Mouse (Mus musculus) hindbrain, embryonic 10.5 days (tissue): ENCODE measurements around the gene Chrng. TPM values are rescaled to one million over a fixed set of nuclear protein-coding genes. Genes with fewer than 3 reads are reported as not detected.
A peak's percentile ranks its signal among the peaks of the same experiment; 100 is the strongest.

Source experiments
- DNase-seq: peaks from one replicate; pipeline ENCODE4 v3.0.0-alpha.2; 2017; ENCODE audit warnings: low spot score
- H3K27ac ChIP-seq: fragments of 300-500 bp; sonication (generic); 2 replicates; pipeline ENCODE4 v1.5.1; 2016; ENCODE audit warnings: mild to moderate bottlenecking, moderate library complexity
- H3K27me3 ChIP-seq: fragments of 300-500 bp; sonication (generic); 2 replicates; pipeline ENCODE4 v1.6.1; 2016; ENCODE audit warnings: mild to moderate bottlenecking; ENCODE audit not compliant: poor library complexity, insufficient read depth, severe bottlenecking
- H3K36me3 ChIP-seq: fragments of 300-500 bp; sonication (generic); 2 replicates; pipeline ENCODE4 v1.6.1; 2016; ENCODE audit warnings: mild to moderate bottlenecking, moderate library complexity
- H3K4me1 ChIP-seq: fragments of 300-500 bp; sonication (generic); replicated peaks from 2 replicates; pipeline ENCODE4 v1.6.1; 2016; ENCODE audit warnings: mild to moderate bottlenecking
- H3K4me3 ChIP-seq: fragments of 300-500 bp; sonication (generic); 2 replicates; pipeline ENCODE4 v1.5.1; 2016; ENCODE audit warnings: mild to moderate bottlenecking, moderate library complexity
- H3K9me3 ChIP-seq: fragments of 300-500 bp; sonication (generic); 2 replicates; pipeline ENCODE4 v1.6.1; 2016; ENCODE audit warnings: mild to moderate bottlenecking, moderate library complexity
- WGBS: fragments of 180-500 bp; shearing (Covaris S2); methylation state at CpG from one replicate; pipeline ENCODE4 v1.1.7; 2016; 5-methylcytosine and 5-hydroxymethylcytosine counted together
- polyA plus RNA-seq: library from polyadenylated mRNA; unstranded; fragments of >200 nt; fragmentation: Nextera tagmentation; extraction: Ambion mirVana; gene quantifications from 2 replicates; pipeline ENCODE4 v1.2.1, GENCODE M21; 2016

The Chrng gene
- polyA plus RNA-seq, 1 experiment from 2014 or later: 0.37 TPM

DNA sequence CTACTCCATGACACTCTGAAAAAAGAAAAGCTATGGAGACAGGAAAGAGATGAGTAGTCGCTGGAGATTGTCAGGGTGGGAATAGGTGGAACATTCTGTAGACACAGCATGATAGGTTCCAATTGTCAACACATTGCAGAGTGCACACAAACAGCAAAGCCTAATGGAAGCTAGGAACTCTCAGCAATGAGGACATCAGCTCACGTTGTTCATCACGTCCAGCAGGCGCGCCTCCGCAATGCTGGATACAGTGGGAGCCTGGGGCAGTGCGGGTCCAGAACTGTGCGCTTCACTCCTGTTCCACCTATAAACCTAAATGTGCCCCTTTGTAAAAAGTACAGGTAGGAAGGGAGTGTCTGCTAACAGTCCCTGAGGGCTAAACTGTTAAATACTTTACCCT lies 38.6 kb downstream of the Chrng start:
- no peak overlapping the region for H3K27ac ChIP-seq
- H3K4me3 ChIP-seq: no peak overlapping the region
- H3K36me3 ChIP-seq: peaks cover 22% of the 10 kb centered on the region
- no peaks in the 10 kb centered on the region for H3K27me3 ChIP-seq
- no peaks in the 10 kb centered on the region for H3K9me3 ChIP-seq
- 93% methylated on average over 8 of the region's 8 CpGs for WGBS
- H3K4me1 ChIP-seq: 0 out of 2 replicates have a peak, but pooled peaks cover 9% of the 10 kb centered on the region
- no peak for DNase-seq

DNA sequence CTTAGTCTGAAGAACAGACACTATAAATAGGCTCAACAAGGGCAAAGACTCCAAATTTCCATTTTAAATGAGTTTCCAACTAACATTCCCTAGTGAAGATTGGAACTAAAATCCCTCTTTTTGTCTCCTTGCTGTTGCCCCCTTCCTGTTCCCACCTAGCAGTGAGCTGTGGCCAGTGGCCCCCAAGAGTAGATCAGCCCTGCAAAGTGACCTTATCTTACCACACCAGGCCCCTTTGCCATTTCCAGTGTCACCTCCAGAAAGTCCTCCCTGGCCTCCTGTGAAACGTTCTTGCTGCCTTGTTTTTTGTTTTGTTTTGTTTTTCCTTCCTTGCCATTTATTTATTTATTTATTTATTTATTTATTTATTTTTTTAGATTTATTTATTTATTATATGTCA lies 41.0 kb downstream of the Chrng start:
- H3K9me3 ChIP-seq: no peaks in the 10 kb centered on the region
- no peak for DNase-seq
- 0 out of 2 replicates have a peak, but pooled peaks cover 9% of the 10 kb centered on the region for H3K4me1 ChIP-seq
- no peak overlapping the region for H3K27ac ChIP-seq
- no peaks in the 10 kb centered on the region for H3K27me3 ChIP-seq
- WGBS: 46% methylated on average over 1 of the region's 1 CpGs
- H3K36me3 ChIP-seq: no peaks in the 10 kb centered on the region; the same call in 1 of the 2 replicates
- no peak overlapping the region for H3K4me3 ChIP-seq

DNA sequence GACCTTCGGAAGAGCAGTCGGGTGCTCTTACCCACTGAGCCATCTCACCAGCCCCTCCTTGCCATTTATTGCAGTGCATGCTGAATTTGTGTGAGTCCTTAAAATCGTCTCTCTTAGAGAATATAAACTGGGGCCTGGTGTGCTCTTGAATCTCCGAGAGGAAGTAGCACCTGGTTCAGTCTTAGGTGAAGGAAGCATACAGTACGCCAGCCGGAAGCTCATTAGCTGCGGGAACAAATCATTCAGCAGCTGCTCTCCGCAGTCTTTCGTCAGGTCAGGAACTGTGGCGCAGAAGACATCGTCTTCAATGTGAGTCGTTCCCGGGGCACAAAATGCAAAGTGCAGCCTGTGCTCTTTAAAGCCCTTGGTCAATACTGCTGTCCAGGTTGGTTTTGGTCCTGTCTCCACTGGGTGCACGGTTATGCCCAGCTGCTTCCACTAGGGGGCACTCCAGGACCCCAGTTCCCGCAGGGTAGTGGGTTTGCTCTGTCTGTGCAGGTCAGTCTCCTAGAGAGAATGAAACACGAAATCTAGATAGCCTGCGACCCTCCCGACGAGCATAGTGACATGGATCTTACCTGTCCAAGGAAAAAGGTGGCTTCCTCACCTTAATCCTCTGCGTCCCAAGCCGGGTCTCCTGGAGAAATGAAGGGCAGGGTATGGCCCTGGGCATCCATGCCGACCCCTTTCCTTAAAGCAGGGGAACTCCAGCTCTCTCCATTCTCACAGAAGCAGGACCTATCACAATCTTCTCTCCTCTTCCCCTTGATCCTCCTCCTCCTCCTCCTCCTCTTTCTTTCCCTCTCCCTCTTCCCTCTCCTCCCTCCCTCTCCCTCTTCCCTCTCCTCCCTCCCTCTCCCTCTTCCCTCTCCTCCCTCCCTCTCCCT lies 41.7 kb downstream of the Chrng start:
- H3K9me3 ChIP-seq: no peaks in the 10 kb centered on the region
- 30% methylated on average over 22 of the region's 22 CpGs for WGBS
- no peak overlapping the region; the same call in 1 of the 2 replicates for H3K4me3 ChIP-seq
- H3K27me3 ChIP-seq: no peaks in the 10 kb centered on the region
- no peaks in the 10 kb centered on the region; the same call in 1 of the 2 replicates for H3K36me3 ChIP-seq
- peak; percentile 86 for DNase-seq
- 0 out of 2 replicates have a peak, but pooled peaks cover 9% of the 10 kb centered on the region for H3K4me1 ChIP-seq
- no peak overlapping the region for H3K27ac ChIP-seq

DNA sequence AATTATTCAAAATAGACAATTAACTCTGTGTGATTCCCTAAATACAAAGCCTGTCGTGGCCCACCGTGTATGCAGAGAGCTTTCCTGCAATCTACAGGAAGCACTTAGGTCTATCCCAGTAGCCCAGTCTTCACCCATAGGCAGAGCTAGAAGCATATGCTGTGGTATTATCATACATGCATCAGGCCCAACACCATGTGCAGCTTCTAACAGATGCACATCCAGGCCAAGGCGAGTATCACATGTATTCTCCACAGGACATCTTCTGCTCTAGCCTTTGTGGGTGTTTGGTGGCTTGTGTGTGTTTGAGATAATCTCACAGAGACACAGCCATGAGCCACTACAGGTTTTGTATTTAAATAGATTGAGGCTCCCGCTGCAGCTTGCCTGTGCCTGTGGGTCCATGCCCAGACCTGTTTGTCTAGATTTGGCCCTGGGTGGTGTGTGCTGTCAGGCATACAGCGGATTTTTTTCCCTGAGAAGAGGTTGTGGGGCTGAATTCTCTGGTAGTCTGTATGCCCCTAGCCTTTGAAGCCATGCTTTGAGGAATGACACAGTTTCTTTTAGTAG lies 47.7 kb downstream of the Chrng start:
- peaks cover 7% of the 10 kb centered on the region; the same call in 1 of the 2 replicates for H3K4me1 ChIP-seq
- WGBS: 62% methylated on average over 5 of the region's 5 CpGs
- peaks cover 2% of the 10 kb centered on the region for H3K27me3 ChIP-seq
- no peaks in the 10 kb centered on the region for H3K36me3 ChIP-seq
- H3K4me3 ChIP-seq: no peak overlapping the region
- H3K27ac ChIP-seq: no peak overlapping the region
- H3K9me3 ChIP-seq: no peaks in the 10 kb centered on the region
- DNase-seq: no peak

DNA sequence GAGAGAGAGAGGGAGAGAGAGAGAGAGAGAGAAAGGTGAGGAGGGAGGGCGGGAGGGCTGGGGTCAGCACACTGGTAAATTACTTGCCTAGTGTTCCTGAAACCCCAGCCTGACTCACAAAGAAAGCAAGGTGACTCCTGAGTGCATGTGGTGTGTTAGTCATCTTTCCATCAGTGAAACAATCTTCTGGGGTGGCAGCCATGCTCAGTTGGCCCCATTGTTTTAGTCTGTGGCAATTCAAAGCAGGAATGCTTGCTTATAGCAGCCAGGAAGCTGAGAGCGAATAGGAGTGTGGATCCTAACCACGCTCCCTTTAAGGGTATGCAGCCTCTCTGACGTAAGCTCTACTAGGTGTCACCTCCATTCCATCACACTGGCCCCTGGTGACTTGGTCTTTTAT lies 50.7 kb downstream of the Chrng start:
- 66% methylated on average over 4 of the region's 4 CpGs for whole genome bisulfite sequencing
- no peak overlapping the region for H3K27ac ChIP-seq
- H3K9me3 ChIP-seq: no peaks in the 10 kb centered on the region
- no peak for DNase-seq
- no peak overlapping the region for H3K4me3 ChIP-seq
- H3K27me3 ChIP-seq: peaks cover 30% of the 10 kb centered on the region
- H3K36me3 ChIP-seq: no peaks in the 10 kb centered on the region
- H3K4me1 ChIP-seq: peaks cover 17% of the 10 kb centered on the region

DNA sequence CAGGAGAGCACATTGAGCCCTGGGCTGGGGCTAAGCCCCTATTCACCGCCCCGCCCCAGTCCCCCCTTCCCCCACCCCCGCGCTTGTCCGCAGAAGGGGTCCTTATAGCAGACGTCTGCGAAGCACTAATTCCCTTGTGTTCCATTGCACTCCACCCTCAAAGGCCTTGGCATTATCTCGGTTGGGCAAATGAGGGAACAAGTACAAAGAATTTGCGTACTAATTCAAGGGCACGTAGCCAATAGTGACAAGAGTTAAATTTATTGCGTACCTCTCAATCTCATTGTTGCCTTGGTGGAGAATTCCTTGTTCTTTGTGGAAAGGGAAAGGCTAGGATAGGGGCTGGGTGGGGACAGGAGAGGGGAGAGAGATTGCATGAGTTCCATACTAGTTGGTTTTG lies 53.2 kb downstream of the Chrng start:
- WGBS: 20% methylated on average over 11 of the region's 11 CpGs
- Histone ChIP-seq H3K27me3 (peaks cover 54% of the 10 kb centered on the region), H3K27ac (no peak overlapping the region), H3K9me3 (no peaks in the 10 kb centered on the region), H3K4me1 (peaks cover 10% of the 10 kb centered on the region), H3K36me3 (no peaks in the 10 kb centered on the region), H3K4me3 (no peak overlapping the region)
- DNase-seq: no peak

DNA sequence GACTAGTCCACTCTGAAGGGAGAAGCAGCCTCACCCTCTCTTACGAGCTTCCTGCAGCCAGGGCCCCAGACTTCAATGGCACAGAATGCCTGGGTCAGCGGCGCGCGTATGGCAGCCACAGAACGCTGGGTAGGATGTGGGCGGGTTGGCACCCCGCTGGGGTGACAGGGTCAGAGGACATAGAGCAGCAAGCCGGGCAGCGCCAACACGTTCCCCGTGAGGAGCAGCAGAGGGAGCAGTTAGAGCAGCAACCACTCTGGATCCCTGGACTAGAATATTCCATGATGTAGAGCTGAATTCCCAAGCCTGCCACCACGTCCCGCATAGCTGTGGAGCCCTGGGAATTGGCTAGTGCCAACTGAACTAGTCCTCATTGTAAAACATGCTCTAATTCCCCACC lies 54.0 kb downstream of the Chrng start:
- Histone ChIP-seq H3K9me3 (no peaks in the 10 kb centered on the region), H3K4me1 (peaks cover 18% of the 10 kb centered on the region), H3K27ac (no peak overlapping the region), H3K4me3 (no peak overlapping the region), H3K36me3 (no peaks in the 10 kb centered on the region), H3K27me3 (peaks cover 62% of the 10 kb centered on the region)
- peak; percentile 37 for DNase-seq
- 12% methylated on average over 14 of the region's 14 CpGs for WGBS

DNA sequence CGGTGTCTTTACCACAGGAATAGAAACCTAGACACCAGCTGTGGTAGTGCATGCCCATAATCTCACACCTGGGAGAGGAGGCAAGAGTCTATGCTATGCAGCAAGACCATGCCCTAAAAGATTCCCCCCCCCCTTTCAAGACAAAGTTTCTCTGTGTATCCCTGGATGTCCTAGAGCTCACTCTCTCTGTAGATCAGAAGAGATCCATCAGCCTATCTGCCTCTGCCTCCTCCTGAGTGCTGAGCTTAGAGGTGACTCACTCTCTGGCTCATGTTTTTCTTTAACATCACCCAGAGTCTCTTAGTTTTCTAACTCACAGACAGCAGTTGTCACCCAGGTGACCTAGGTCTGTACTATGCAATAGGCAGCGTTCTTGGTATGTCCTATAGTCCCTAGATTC lies 54.9 kb downstream of the Chrng start:
- peaks cover 26% of the 10 kb centered on the region for H3K4me1 ChIP-seq
- peaks cover 71% of the 10 kb centered on the region for H3K27me3 ChIP-seq
- no peak overlapping the region for H3K27ac ChIP-seq
- 84% methylated on average over 2 of the region's 2 CpGs for WGBS
- no peak for DNase-seq
- H3K36me3 ChIP-seq: no peaks in the 10 kb centered on the region
- no peak overlapping the region for H3K4me3 ChIP-seq
- no peaks in the 10 kb centered on the region for H3K9me3 ChIP-seq

Other genes with a start within 250 kb of the Chrng start
- not detected in 2 replicates for gene Alppl2, start 114.7 kb upstream of the Chrng start, polyA plus RNA-seq
- gene Alpi, start 103.1 kb upstream of the Chrng start, polyA plus RNA-seq: not detected in 2 replicates
- gene Akp3, start 79.7 kb upstream of the Chrng start, polyA plus RNA-seq: not detected in 2 replicates
- gene Ecel1, start 48.1 kb upstream of the Chrng start, polyA plus RNA-seq: 5.4 and 21.9 TPM in 2 replicates
- 0.34 and 5.8 TPM in 2 replicates for gene Prss56, start 21.3 kb upstream of the Chrng start, polyA plus RNA-seq
- gene Chrnd, start 14.1 kb upstream of the Chrng start, polyA plus RNA-seq: 0.10 TPM in 1 of 2 replicates, not detected in the other
- 172 and 173 TPM in 2 replicates for gene Eif4e2, start 9.3 kb downstream of the Chrng start, polyA plus RNA-seq
- 0.14 and 0.49 TPM in 2 replicates for gene Efhd1, start 59.7 kb downstream of the Chrng start, polyA plus RNA-seq
- 46.1 and 48.1 TPM in 2 replicates for gene Gigyf2, start 122.3 kb downstream of the Chrng start, polyA plus RNA-seq
- gene Kcnj13, start 190.1 kb downstream of the Chrng start, polyA plus RNA-seq: 1.1 and 5.0 TPM in 2 replicates